Mouse (Mus musculus): ENCODE measurements at regions not wholly inside any gene's neighbourhood (a gene's known extent, or its start where the extent isn't known, plus 50 kb on each side); places are given as distances from the start of the nearest gene placed in this dataset.

DNA sequence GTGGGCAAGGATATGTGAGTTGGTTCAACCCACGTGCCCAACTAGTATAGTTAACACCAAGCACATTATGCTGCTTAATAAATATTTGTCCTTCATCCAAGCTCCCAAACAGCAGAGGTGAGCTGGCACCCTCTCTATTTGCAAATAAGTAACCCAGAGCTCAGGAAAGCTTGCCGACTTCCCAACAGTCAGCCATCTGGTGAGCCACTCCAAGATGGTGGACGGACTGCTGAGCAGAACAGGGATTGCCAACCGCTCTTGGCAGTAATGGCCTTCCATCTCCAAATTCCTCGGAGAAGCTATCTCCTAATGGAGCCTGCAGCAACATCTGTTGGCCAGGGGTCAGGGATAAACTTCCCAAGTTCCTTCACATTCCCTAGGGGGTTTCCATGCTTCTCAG is 188.2 kb downstream of the Ttc8 start:
- H3K4me1 ChIP-seq: no peaks in the 10 kb centered on the region

DNA sequence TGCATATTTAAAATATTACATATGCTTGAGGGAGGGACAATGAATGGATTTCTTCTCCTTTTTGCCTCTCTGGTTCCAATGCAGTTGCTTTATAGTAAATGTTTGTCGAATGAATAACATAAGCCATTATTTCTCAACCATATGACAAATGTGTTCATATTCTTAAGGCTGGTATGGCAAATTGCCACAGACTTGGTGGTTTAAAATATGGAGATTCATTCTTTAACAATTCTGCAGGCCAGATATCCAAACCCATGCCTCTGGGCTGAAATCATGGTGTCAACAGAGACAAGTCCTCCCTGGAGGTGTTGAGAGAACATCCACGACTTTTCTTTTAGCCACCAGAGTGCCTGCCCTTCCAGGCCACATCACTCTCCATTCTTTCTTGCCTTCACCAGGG is 193.4 kb downstream of the Ttc8 start:
- Histone ChIP-seq H3K27me3 (no peaks in the 10 kb centered on the region), H3K9me3 (no peaks in the 10 kb centered on the region), H3K27ac (no peak overlapping the region), H3K9ac (no peak overlapping the region), H3K36me3 (no peaks in the 10 kb centered on the region), H3K4me3 (no peak overlapping the region), H3K4me1 (peaks cover 3% of the 10 kb centered on the region; the same call in 1 of the 2 replicates), H3K4me2 (no peak overlapping the region)
- WGBS: 81% methylated on average over 2 of the region's 2 CpGs
- ATAC-seq (ENCODE audit: insufficient number of reproducible peaks, low FRiP score, low TSS enrichment, low read depth): no peak

More for the DNA sequence above, 188.2 kb downstream of the Ttc8 start:
- Histone ChIP-seq H3K36me3 (no peaks in the 10 kb centered on the region), H3K27ac (no peak overlapping the region), H3K27me3 (no peaks in the 10 kb centered on the region), H3K9ac (no peak overlapping the region), H3K4me2 (no peak overlapping the region), H3K4me3 (no peak overlapping the region), H3K9me3 (no peaks in the 10 kb centered on the region)
- WGBS: 83% methylated on average over 5 of the region's 5 CpGs
- no peak for ATAC-seq (ENCODE audit: insufficient number of reproducible peaks, low FRiP score, low TSS enrichment, low read depth)

- Histone ChIP-seq H3K4me2 (no peak overlapping the region), H3K36me3 (no peaks in the 10 kb centered on the region), H3K4me1 (peaks cover 3% of the 10 kb centered on the region; the same call in 1 of the 2 replicates), H3K9me3 (no peaks in the 10 kb centered on the region), H3K9ac (no peak overlapping the region), H3K27me3 (no peaks in the 10 kb centered on the region), H3K27ac (no peak overlapping the region), H3K4me3 (no peak overlapping the region)
- no peak for ATAC-seq (ENCODE audit: insufficient number of reproducible peaks, low FRiP score, low TSS enrichment, low read depth)
- WGBS: 44% methylated on average over 7 of the region's 7 CpGs
Observed at GRCm38 (mm10) chr12:99116491-99116890, 196.1 kb downstream of the Ttc8 start.

DNA sequence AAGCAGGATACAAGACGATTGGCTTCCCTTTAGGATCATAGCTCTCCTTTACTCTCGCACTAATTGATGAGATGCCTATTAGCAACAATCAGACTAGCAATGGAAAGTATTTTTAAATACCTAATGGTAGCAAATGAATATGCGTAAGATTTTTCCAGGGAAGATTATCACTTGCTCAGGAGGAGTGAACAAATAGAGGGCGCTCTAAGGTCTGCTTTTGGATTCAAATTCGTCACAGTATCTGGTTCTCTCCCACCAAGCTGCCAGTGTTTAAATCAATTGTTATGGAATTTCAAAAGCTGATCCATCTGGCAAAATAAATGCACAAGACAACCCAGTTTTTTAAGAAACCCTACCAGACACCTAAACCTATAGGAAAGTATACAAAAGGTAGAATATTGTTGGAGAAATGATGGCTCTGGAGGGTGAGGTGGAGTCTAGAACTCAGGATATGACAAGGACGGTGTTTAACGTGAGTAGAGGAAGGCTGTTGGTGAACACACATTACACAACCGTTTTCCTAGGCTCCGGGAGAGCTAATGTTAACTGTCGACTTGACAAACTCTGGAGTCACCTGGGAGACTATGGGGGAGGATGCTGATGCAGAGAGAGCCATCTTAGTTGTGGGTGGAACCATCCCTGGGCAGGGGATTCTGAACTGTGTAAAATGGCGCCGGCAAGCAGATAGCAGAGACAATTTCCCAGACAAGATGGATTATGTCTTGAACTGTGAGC is 198.2 kb downstream of the Ttc8 start:
- 86% methylated on average over 12 of the region's 12 CpGs for WGBS
- H3K9ac ChIP-seq: no peak overlapping the region
- no peak for ATAC-seq (ENCODE audit: insufficient number of reproducible peaks, low FRiP score, low TSS enrichment, low read depth)

DNA sequence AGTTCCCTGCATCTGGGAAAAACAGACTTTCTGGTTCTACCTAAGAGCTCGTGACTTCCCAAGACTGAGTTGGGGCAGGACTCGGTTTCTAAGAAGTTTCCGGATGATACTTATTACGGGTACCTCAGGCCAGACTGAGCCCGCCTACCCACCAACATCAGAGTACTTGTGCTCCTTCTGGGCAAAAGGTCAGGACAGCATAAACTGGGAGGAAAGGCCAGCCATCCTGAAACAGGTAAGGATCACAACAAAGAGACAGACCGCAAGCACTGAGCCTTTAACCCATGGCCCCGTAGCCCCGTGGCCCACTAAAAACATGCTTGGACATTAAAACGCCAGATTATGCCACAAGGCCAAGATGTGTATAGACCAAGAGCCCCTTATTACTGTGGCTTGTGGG is 199.6 kb downstream of the Ttc8 start:
- H3K4me1 ChIP-seq: peaks cover 8% of the 10 kb centered on the region
- 93% methylated on average over 9 of the region's 9 CpGs for WGBS
- H3K27me3 ChIP-seq: no peaks in the 10 kb centered on the region
- no peak overlapping the region for H3K9ac ChIP-seq
- no peak for ATAC-seq (ENCODE audit: insufficient number of reproducible peaks, low FRiP score, low TSS enrichment, low read depth)
- no peaks in the 10 kb centered on the region for H3K36me3 ChIP-seq
- H3K27ac ChIP-seq: no peak overlapping the region
- H3K4me3 ChIP-seq: no peak overlapping the region
- no peak overlapping the region for H3K4me2 ChIP-seq
- no peaks in the 10 kb centered on the region for H3K9me3 ChIP-seq

More for the DNA sequence above, 198.2 kb downstream of the Ttc8 start:
- H3K27me3 ChIP-seq: no peaks in the 10 kb centered on the region
- H3K27ac ChIP-seq: no peak overlapping the region
- peaks cover 4% of the 10 kb centered on the region; the same call in 1 of the 2 replicates for H3K4me1 ChIP-seq
- H3K4me2 ChIP-seq: no peak overlapping the region
- H3K36me3 ChIP-seq: no peaks in the 10 kb centered on the region
- no peak overlapping the region for H3K4me3 ChIP-seq
- no peaks in the 10 kb centered on the region for H3K9me3 ChIP-seq

DNA sequence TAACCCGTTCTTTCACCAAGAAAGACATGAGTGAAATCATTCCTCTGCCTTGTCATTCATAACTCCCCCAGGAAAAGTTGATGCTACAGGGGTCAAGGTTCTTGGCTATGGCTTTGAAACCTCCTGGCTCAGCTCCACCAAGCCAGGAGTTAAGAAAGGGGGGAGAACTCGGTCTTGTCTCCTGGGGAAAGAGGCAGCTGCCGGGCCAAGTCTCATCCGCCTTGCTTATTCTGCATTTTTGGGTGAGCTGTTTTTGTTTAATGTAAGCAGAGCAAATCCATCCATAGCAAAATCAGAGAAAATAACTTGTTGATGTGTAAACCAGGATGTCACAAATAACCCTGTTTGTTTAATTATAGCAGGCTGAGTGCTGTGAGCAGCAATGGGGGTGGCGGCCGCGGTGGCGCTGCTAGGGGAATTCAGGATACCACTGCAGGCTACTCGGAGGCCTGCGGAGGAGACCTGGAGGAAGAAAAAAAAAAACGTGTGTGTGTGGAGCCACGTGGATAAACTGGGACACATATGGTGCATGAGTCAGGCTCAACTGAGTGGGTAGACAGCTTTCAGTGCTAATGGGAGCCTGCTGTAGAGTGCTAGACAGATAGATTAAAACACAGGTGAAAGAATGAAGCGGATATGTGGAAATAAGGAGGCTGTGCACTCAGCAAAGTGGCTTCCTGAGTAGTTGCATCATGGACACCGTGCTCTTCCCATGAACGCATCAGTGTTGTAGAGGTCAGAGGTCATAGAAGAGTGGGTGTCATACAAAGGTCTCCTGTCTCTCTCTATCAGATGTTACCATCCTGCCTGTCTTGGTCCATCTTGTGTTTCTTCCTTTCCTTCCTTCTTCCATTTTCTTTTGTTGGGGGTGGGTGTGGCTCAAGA is 203.5 kb downstream of the Ttc8 start:
- WGBS: 64% methylated on average over 15 of the region's 15 CpGs
- no peaks in the 10 kb centered on the region for H3K9me3 ChIP-seq
- H3K4me2 ChIP-seq: no peak overlapping the region
- H3K36me3 ChIP-seq: no peaks in the 10 kb centered on the region
- no peak overlapping the region for H3K4me3 ChIP-seq
- H3K27me3 ChIP-seq: no peaks in the 10 kb centered on the region
- ATAC-seq (ENCODE audit: insufficient number of reproducible peaks, low FRiP score, low TSS enrichment, low read depth): no peak
- no peak overlapping the region for H3K27ac ChIP-seq
- no peak overlapping the region for H3K9ac ChIP-seq
- H3K4me1 ChIP-seq: peaks cover 5% of the 10 kb centered on the region; the same call in 1 of the 2 replicates

GRCm38 (mm10) chr12:99126129-99126528 is 205.8 kb downstream of the Ttc8 start:
- no peaks in the 10 kb centered on the region for H3K9me3 ChIP-seq
- no peak overlapping the region for H3K9ac ChIP-seq
- no peak overlapping the region for H3K27ac ChIP-seq
- peaks cover 5% of the 10 kb centered on the region; the same call in 1 of the 2 replicates for H3K4me1 ChIP-seq
- ATAC-seq (ENCODE audit: insufficient number of reproducible peaks, low FRiP score, low TSS enrichment, low read depth): no peak
- H3K4me3 ChIP-seq: no peak overlapping the region
- 96% methylated on average over 2 of the region's 2 CpGs for WGBS
- H3K4me2 ChIP-seq: no peak overlapping the region
- no peaks in the 10 kb centered on the region for H3K36me3 ChIP-seq
- no peaks in the 10 kb centered on the region for H3K27me3 ChIP-seq
